Mouse (Mus musculus) forebrain, embryonic 11.5 days (tissue): ENCODE results near the gene Rec114. TPM values are rescaled to one million over a fixed set of nuclear protein-coding genes. Genes with fewer than 3 reads are reported as not detected.

Experiments used
- ATAC-seq: fragments of 200-750 bp; cut with Nextera tagmentation; replicated peaks from 2 replicates; pipeline ENCODE4 v1.8.0; 2017; ENCODE audit warnings: moderate TSS enrichment; ENCODE audit not compliant: low FRiP score
- DNase-seq: peaks from one replicate; pipeline ENCODE4 v3.0.0-alpha.2; 2017; ENCODE audit warnings: low spot score
- H3K27ac ChIP-seq: fragments of 300-500 bp; sonication (generic); 2 replicates; pipeline ENCODE4 v1.5.1; 2014; ENCODE audit warnings: low read depth, low read length
- H3K27me3 ChIP-seq: fragments of 300-500 bp; sonication (generic); 2 replicates; pipeline ENCODE4 v1.6.1; 2014; ENCODE audit warnings: mild to moderate bottlenecking, low read length, mixed read lengths; ENCODE audit not compliant: control insufficient read depth, insufficient read depth
- H3K36me3 ChIP-seq: fragments of 300-500 bp; sonication (generic); 2 replicates; pipeline ENCODE4 v1.6.1; 2014; ENCODE audit warnings: mild to moderate bottlenecking, low read length, moderate library complexity, mixed read lengths; ENCODE audit not compliant: control insufficient read depth, insufficient read depth
- H3K4me1 ChIP-seq: fragments of 300-500 bp; sonication (generic); replicated peaks from 2 replicates; pipeline ENCODE4 v1.6.1; 2014; ENCODE audit warnings: low read length, mixed read lengths; ENCODE audit not compliant: control insufficient read depth, insufficient read depth
- H3K4me2 ChIP-seq: fragments of 300-500 bp; sonication (generic); 2 replicates; pipeline ENCODE4 v1.6.1; 2014; ENCODE audit warnings: low read depth, mild to moderate bottlenecking, low read length, moderate library complexity, mixed read lengths; ENCODE audit not compliant: severe bottlenecking
- H3K4me3 ChIP-seq: fragments of 300-500 bp; sonication (generic); 2 replicates; pipeline ENCODE4 v1.5.1; 2014; ENCODE audit warnings: low read depth, low read length
- H3K9ac ChIP-seq: fragments of 300-500 bp; sonication (generic); 2 replicates; pipeline ENCODE4 v1.6.1; 2014; ENCODE audit warnings: low read length
- H3K9me3 ChIP-seq: fragments of 300-500 bp; sonication (generic); 2 replicates; pipeline ENCODE4 v1.6.1; 2016; ENCODE audit warnings: low read length, mixed read lengths; ENCODE audit not compliant: control insufficient read depth
- WGBS: fragments of 180-500 bp; shearing (Covaris S2); extraction: QIAGEN DNeasy Blood & Tissue Kit; methylation state at CpG from one replicate; pipeline ENCODE4 v1.1.7; 2014; 5-methylcytosine and 5-hydroxymethylcytosine counted together
- polyA plus RNA-seq: library from polyadenylated mRNA; unstranded; fragments of >200 nt; fragmentation: Nextera tagmentation; extraction: Ambion mirVana; gene quantifications from 2 replicates; pipeline ENCODE4 v1.2.1, GENCODE M21; 2014

Gene Rec114
- polyA plus RNA-seq, 1 experiment from 2014 or later = 2.0 TPM

DNA sequence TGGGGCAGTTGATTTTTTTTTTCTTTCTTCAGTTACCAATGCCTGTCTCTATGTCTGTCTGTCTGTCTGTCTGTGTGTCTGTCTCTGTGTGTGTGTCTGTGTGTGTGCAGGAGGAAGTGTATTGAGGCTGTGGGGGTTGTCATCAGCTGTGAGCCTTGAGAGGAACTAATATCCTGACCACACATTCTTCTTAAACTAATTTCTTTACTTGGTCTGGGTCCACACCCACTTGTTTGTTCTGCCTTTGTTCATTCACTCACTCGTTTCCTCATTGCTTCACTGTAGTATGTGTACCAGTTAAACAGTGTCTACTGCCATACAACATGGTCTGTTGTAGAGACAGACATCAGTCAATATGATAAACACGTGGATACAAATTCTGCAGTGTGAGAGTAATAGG, 116.6 kb downstream of the Rec114 start:
- Histone ChIP-seq H3K27me3 (no peaks in the 10 kb centered on the region), H3K9me3 (no peaks in the 10 kb centered on the region), H3K4me3 (no peak overlapping the region), H3K27ac (no peak overlapping the region), H3K4me1 (no peaks in the 10 kb centered on the region), H3K9ac (no peak overlapping the region), H3K4me2 (no peak overlapping the region), H3K36me3 (no peaks in the 10 kb centered on the region)
- DNase-seq (no peak), ATAC-seq (no peak)
- 82% methylated on average over 2 of the region's 2 CpGs for WGBS

DNA sequence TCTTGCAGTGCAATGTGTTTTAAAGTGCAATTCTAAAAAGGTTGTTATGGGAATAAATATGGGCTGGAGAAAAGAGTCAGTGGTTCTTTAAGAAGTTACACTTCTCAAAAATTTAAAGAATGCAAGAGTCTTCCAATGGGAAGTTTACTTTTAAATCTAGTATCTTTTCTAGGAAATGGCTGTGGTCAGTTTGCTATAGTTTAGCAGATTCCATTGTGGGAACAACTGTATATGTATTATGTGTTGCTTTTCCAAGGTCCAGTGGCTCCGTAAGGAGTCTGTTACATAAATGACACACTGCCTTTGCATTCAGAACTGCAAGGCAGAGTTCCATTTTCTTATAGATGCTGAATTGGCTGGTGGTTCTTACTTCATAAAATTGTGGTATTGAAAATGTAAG, 120.8 kb downstream of the Rec114 start:
- 88% methylated on average over 1 of the region's 1 CpGs for WGBS
- Histone ChIP-seq H3K36me3 (no peaks in the 10 kb centered on the region), H3K9ac (no peak overlapping the region), H3K27me3 (no peaks in the 10 kb centered on the region), H3K4me2 (no peak overlapping the region), H3K4me1 (no peaks in the 10 kb centered on the region), H3K4me3 (no peak overlapping the region), H3K9me3 (no peaks in the 10 kb centered on the region), H3K27ac (no peak overlapping the region)
- no peak for ATAC-seq
- no peak for DNase-seq

DNA sequence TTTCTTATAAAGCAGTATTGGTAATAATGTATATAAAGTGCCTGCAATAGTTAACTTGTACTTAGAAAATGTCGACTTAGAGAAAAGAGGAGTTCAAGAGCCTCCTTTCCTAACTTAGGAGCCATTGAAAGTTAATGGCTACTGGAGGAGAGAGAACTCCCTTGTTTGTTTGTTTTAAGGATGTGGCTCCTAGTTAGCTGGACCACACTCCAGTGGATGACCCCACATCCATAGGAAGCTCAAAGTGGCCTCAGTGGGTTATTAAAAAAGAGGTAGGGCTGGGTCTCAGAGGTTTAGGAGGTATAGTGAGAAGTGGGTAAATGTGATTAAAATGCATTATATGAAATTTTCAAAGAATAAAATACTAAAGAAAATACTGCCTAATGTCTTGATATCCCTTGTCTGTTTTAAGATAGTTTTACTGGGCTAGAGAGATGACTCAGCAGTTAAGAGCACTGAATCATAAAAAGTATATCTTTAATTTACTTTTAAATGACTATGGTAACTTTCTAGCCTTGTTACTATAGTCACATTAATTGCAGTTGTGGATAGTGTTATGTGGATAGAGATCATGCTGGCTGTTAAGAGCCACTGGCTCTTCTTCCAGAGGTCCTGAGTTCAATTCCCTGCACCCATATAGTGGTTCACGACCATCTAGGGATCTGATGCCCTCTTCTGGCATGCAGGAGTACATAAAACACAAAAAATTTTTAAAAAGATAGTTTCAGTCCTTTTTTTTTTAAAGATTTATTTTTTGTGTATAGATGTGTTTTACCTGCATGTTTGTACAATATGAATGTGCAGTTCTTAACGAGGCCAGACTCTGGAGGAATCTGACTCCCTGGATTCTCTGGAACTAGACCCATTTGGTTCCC, 128.5 kb downstream of the Rec114 start:
- H3K4me1 ChIP-seq = peaks cover 2% of the 10 kb centered on the region; the same call in 1 of the 2 replicates
- 82% methylated on average over 3 of the region's 3 CpGs for WGBS
- no peaks in the 10 kb centered on the region for H3K27me3 ChIP-seq
- H3K4me3 ChIP-seq = no peak overlapping the region
- no peak for ATAC-seq
- no peak overlapping the region for H3K27ac ChIP-seq
- no peak overlapping the region for H3K4me2 ChIP-seq
- H3K36me3 ChIP-seq = no peaks in the 10 kb centered on the region
- no peak overlapping the region for H3K9ac ChIP-seq
- no peaks in the 10 kb centered on the region for H3K9me3 ChIP-seq
- DNase-seq = no peak

GRCm38 (mm10) chr9:58613790-58614189, 130.0 kb downstream of the Rec114 start:
- Histone ChIP-seq H3K27ac (no peak overlapping the region), H3K4me3 (no peak overlapping the region), H3K4me2 (no peak overlapping the region), H3K4me1 (peaks cover 2% of the 10 kb centered on the region; the same call in 1 of the 2 replicates), H3K27me3 (no peaks in the 10 kb centered on the region), H3K36me3 (no peaks in the 10 kb centered on the region), H3K9me3 (no peaks in the 10 kb centered on the region), H3K9ac (no peak overlapping the region)
- DNase-seq = no peak
- WGBS = 93% methylated on average over 1 of the region's 1 CpGs
- no peak for ATAC-seq

Other genes with a start within 250 kb of the Rec114 start
- 34.7 and 35.8 TPM in 2 replicates for gene Cd276, start 188.5 kb downstream of the Rec114 start, polyA plus RNA-seq
- 58.7 and 60.3 TPM in 2 replicates for gene Nptn, start 161.7 kb downstream of the Rec114 start, polyA plus RNA-seq
- gene Hcn4, start 79.4 kb upstream of the Rec114 start, polyA plus RNA-seq = 0.68 and 1.5 TPM in 2 replicates